Mouse (Mus musculus): ENCODE measurements around the gene Pnmal1. TPM values are rescaled to one million over a fixed set of nuclear protein-coding genes. Genes with fewer than 3 reads are reported as not detected.

Gene Pnmal1
- total RNA-seq, 2 experiments from 2014 or later, result not detected

GRCm38 (mm10) chr7:16992451-16992807, 33.0 kb downstream of the Pnmal1 start, which contains the start of gene Ccdc8:
TSS of gene Ccdc8 (plus strand) at chr7:16992708.
- ATAC-seq (ENCODE audit: poor library complexity, severe bottlenecking), result no peak

- peak; percentile 51 for ATAC-seq (ENCODE audit: poor library complexity, severe bottlenecking)
Observed at GRCm38 (mm10) chr7:16993651-16994399, 34.3 kb downstream of the Pnmal1 start.

- ATAC-seq (ENCODE audit: poor library complexity, severe bottlenecking), result no peak; the same call in 1 of the 2 replicates
Observed at GRCm38 (mm10) chr7:16994400-16994799, 34.9 kb downstream of the Pnmal1 start.

- ATAC-seq (ENCODE audit: poor library complexity, severe bottlenecking), result no peak
Observed at GRCm38 (mm10) chr7:16995345-16995744, 35.9 kb downstream of the Pnmal1 start.

- ATAC-seq (ENCODE audit: poor library complexity, severe bottlenecking), result peak; percentile 8; the same call in 1 of the 2 replicates
Observed at GRCm38 (mm10) chr7:16999233-16999632, 39.8 kb downstream of the Pnmal1 start.

GRCm38 (mm10) chr7:16999650-17000049, 40.2 kb downstream of the Pnmal1 start:
- ATAC-seq (ENCODE audit: poor library complexity, severe bottlenecking), result peak; percentile 75

- peak; percentile 92 for ATAC-seq (ENCODE audit: poor library complexity, severe bottlenecking)
Observed at GRCm38 (mm10) chr7:17002375-17003195, 43.1 kb downstream of the Pnmal1 start.

GRCm38 (mm10) chr7:17003230-17003960, 43.9 kb downstream of the Pnmal1 start:
- ATAC-seq (ENCODE audit: poor library complexity, severe bottlenecking), result no peak

GRCm38 (mm10) chr7:17004716-17005115, 45.2 kb downstream of the Pnmal1 start:
- no peak for ATAC-seq (ENCODE audit: poor library complexity, severe bottlenecking)

- peak; percentile 65 for ATAC-seq (ENCODE audit: poor library complexity, severe bottlenecking)
Observed at GRCm38 (mm10) chr7:17007300-17007699, 47.8 kb downstream of the Pnmal1 start.

- peak; percentile 48; the same call in 1 of the 2 replicates for ATAC-seq (ENCODE audit: poor library complexity, severe bottlenecking)
Observed at GRCm38 (mm10) chr7:17009326-17010009, 50.0 kb downstream of the Pnmal1 start.

- no peak for ATAC-seq (ENCODE audit: poor library complexity, severe bottlenecking)
Observed at GRCm38 (mm10) chr7:17010010-17010347, 50.5 kb downstream of the Pnmal1 start.

- no peak for ATAC-seq (ENCODE audit: poor library complexity, severe bottlenecking)
Observed at GRCm38 (mm10) chr7:17011909-17012590, 52.6 kb downstream of the Pnmal1 start.

Other genes starting within 250 kb of the Pnmal1 start
- not detected in 2 replicates for gene Ceacam9, start 237.8 kb upstream of the Pnmal1 start, total RNA-seq (2015)
- gene Ceacam9, start 237.8 kb upstream of the Pnmal1 start, total RNA-seq (2017), result not detected in 2 replicates
- gene Ap2s1, start 221.3 kb upstream of the Pnmal1 start, total RNA-seq (2015), result 205 and 210 TPM in 2 replicates
- 81.5 and 95.7 TPM in 2 replicates for gene Ap2s1, start 221.3 kb upstream of the Pnmal1 start, total RNA-seq (2017)
- gene Slc1a5, start 178.3 kb upstream of the Pnmal1 start, total RNA-seq (2015), result 48.1 and 55.7 TPM in 2 replicates
- 27.8 and 28.4 TPM in 2 replicates for gene Slc1a5, start 178.3 kb upstream of the Pnmal1 start, total RNA-seq (2017)
- gene Strn4, start 143.8 kb upstream of the Pnmal1 start, total RNA-seq (2015), result 25.7 and 27.6 TPM in 2 replicates
- 45.9 and 50.0 TPM in 2 replicates for gene Strn4, start 143.8 kb upstream of the Pnmal1 start, total RNA-seq (2017)
- 8.1 and 12.4 TPM in 2 replicates for gene Fkrp, start 142.9 kb upstream of the Pnmal1 start, total RNA-seq (2015)
- 8.1 and 10.6 TPM in 2 replicates for gene Fkrp, start 142.9 kb upstream of the Pnmal1 start, total RNA-seq (2017)
- 8.8 and 14.0 TPM in 2 replicates for gene Prkd2, start 116.8 kb upstream of the Pnmal1 start, total RNA-seq (2015)
- gene Prkd2, start 116.8 kb upstream of the Pnmal1 start, total RNA-seq (2017), result 9.4 and 10.1 TPM in 2 replicates
- gene Dact3, start 84.4 kb upstream of the Pnmal1 start, total RNA-seq (2015), result 0.09 and 0.23 TPM in 2 replicates
- 0.15 and 0.16 TPM in 2 replicates for gene Dact3, start 84.4 kb upstream of the Pnmal1 start, total RNA-seq (2017)
- not detected in 2 replicates for gene Gng8, start 67.9 kb upstream of the Pnmal1 start, total RNA-seq (2015)
- 0.48 TPM in 1 of 2 replicates, not detected in the other for gene Gng8, start 67.9 kb upstream of the Pnmal1 start, total RNA-seq (2017)
- gene Ptgir, start 53.2 kb upstream of the Pnmal1 start, total RNA-seq (2015), result 16.0 and 18.1 TPM in 2 replicates
- 14.5 and 16.6 TPM in 2 replicates for gene Ptgir, start 53.2 kb upstream of the Pnmal1 start, total RNA-seq (2017)
- 113 and 140 TPM in 2 replicates for gene Calm3, start 35.6 kb upstream of the Pnmal1 start, total RNA-seq (2015)
- 322 and 392 TPM in 2 replicates for gene Calm3, start 35.6 kb upstream of the Pnmal1 start, total RNA-seq (2017)
- not detected in 2 replicates for gene Pnmal2, start 15.0 kb upstream of the Pnmal1 start, total RNA-seq (2015)
- not detected in 2 replicates for gene Pnmal2, start 15.0 kb upstream of the Pnmal1 start, total RNA-seq (2017)
- gene Gm42372, start 23.4 kb downstream of the Pnmal1 start, total RNA-seq (2015), result 0.18 TPM in 1 of 2 replicates, not detected in the other
- 0.04 and 0.11 TPM in 2 replicates for gene Gm42372, start 23.4 kb downstream of the Pnmal1 start, total RNA-seq (2017)
- gene Ccdc8, start 33.0 kb downstream of the Pnmal1 start, total RNA-seq (2015), result 0.02 and 0.07 TPM in 2 replicates
- gene Ccdc8, start 33.0 kb downstream of the Pnmal1 start, total RNA-seq (2017), result 0.40 and 0.69 TPM in 2 replicates
- 39.9 and 51.4 TPM in 2 replicates for gene Ppp5c, start 68.2 kb downstream of the Pnmal1 start, total RNA-seq (2015)
- 31.6 and 33.1 TPM in 2 replicates for gene Ppp5c, start 68.2 kb downstream of the Pnmal1 start, total RNA-seq (2017)
- gene Hif3a, start 102.7 kb downstream of the Pnmal1 start, total RNA-seq (2015), result 0.11 and 0.25 TPM in 2 replicates
- 0.24 TPM in 1 of 2 replicates, not detected in the other for gene Hif3a, start 102.7 kb downstream of the Pnmal1 start, total RNA-seq (2017)
- 0.04 TPM in 1 of 2 replicates, not detected in the other for gene Psg16, start 114.4 kb downstream of the Pnmal1 start, total RNA-seq (2015)
- gene Psg16, start 114.4 kb downstream of the Pnmal1 start, total RNA-seq (2017), result 0.28 TPM in 1 of 2 replicates, not detected in the other
- gene Ceacam3, start 190.6 kb downstream of the Pnmal1 start, total RNA-seq (2015), result not detected in 2 replicates
- gene Ceacam3, start 190.6 kb downstream of the Pnmal1 start, total RNA-seq (2017), result not detected in 2 replicates
- not detected in 2 replicates for gene Psg29, start 243.8 kb downstream of the Pnmal1 start, total RNA-seq (2015)
- not detected in 2 replicates for gene Psg29, start 243.8 kb downstream of the Pnmal1 start, total RNA-seq (2017)